Mouse (Mus musculus): ENCODE measurements at regions not wholly inside any gene's neighbourhood (a gene's known extent, or its start where the extent isn't known, plus 50 kb on each side); places are given as distances from the start of the nearest gene placed in this dataset.

- no peak for DNase-seq (ENCODE audit: low read depth)
- no peak for TF ChIP-seq POLR2A (IDR thresholded peaks at IDR 0.05; ENCODE audit: borderline replicate concordance, extremely low read depth, insufficient read depth, insufficient read length, poor library complexity, severe bottlenecking)
- peak; percentile 44; the same call in 1 of the 2 replicates for TF ChIP-seq CTCF (IDR thresholded peaks at IDR 0.05; ENCODE audit: borderline replicate concordance, extremely low read depth, insufficient read depth, insufficient read length)
Observed at GRCm38 (mm10) chr9:63849564-63850315, 91.9 kb upstream of the Smad3 start.

- peak; percentile 92 for DNase-seq (ENCODE audit: low read depth)
- TF ChIP-seq CTCF (IDR thresholded peaks at IDR 0.05; ENCODE audit: borderline replicate concordance, extremely low read depth, insufficient read depth, insufficient read length), result peak; percentile 94
- TF ChIP-seq POLR2A (IDR thresholded peaks at IDR 0.05; ENCODE audit: borderline replicate concordance, extremely low read depth, insufficient read depth, insufficient read length, poor library complexity, severe bottlenecking), result no peak
Observed at GRCm38 (mm10) chr9:63843883-63844485, 86.2 kb upstream of the Smad3 start.

GRCm38 (mm10) chr9:63843431-63843830 is 85.6 kb upstream of the Smad3 start:
- TF ChIP-seq CTCF (IDR thresholded peaks at IDR 0.05; ENCODE audit: borderline replicate concordance, extremely low read depth, insufficient read depth, insufficient read length), result no peak
- TF ChIP-seq POLR2A (IDR thresholded peaks at IDR 0.05; ENCODE audit: borderline replicate concordance, extremely low read depth, insufficient read depth, insufficient read length, poor library complexity, severe bottlenecking), result no peak
- no peak for DNase-seq (ENCODE audit: low read depth)

- no peak for TF ChIP-seq POLR2A (IDR thresholded peaks at IDR 0.05; ENCODE audit: borderline replicate concordance, extremely low read depth, insufficient read depth, insufficient read length, poor library complexity, severe bottlenecking)
- TF ChIP-seq CTCF (IDR thresholded peaks at IDR 0.05; ENCODE audit: borderline replicate concordance, extremely low read depth, insufficient read depth, insufficient read length), result no peak
- no peak for DNase-seq (ENCODE audit: low read depth)
Observed at GRCm38 (mm10) chr9:63841102-63841501, 83.3 kb upstream of the Smad3 start.

- no peak for TF ChIP-seq POLR2A (IDR thresholded peaks at IDR 0.05; ENCODE audit: borderline replicate concordance, extremely low read depth, insufficient read depth, insufficient read length, poor library complexity, severe bottlenecking)
- TF ChIP-seq CTCF (IDR thresholded peaks at IDR 0.05; ENCODE audit: borderline replicate concordance, extremely low read depth, insufficient read depth, insufficient read length), result no peak
- no peak for DNase-seq (ENCODE audit: low read depth)
Observed at GRCm38 (mm10) chr9:63838996-63839772, 81.4 kb upstream of the Smad3 start.

GRCm38 (mm10) chr9:63837552-63837951 is 79.8 kb upstream of the Smad3 start:
- TF ChIP-seq CTCF (IDR thresholded peaks at IDR 0.05; ENCODE audit: borderline replicate concordance, extremely low read depth, insufficient read depth, insufficient read length), result peak; percentile 32; the same call in 1 of the 2 replicates
- TF ChIP-seq POLR2A (IDR thresholded peaks at IDR 0.05; ENCODE audit: borderline replicate concordance, extremely low read depth, insufficient read depth, insufficient read length, poor library complexity, severe bottlenecking), result no peak
- peak; percentile 18 for DNase-seq (ENCODE audit: low read depth)

GRCm38 (mm10) chr9:63836565-63837284 is 78.9 kb upstream of the Smad3 start:
- TF ChIP-seq CTCF (IDR thresholded peaks at IDR 0.05; ENCODE audit: borderline replicate concordance, extremely low read depth, insufficient read depth, insufficient read length) (no peak), POLR2A (IDR thresholded peaks at IDR 0.05; ENCODE audit: borderline replicate concordance, extremely low read depth, insufficient read depth, insufficient read length, poor library complexity, severe bottlenecking) (no peak)
- no peak for DNase-seq (ENCODE audit: low read depth)

- TF ChIP-seq POLR2A (IDR thresholded peaks at IDR 0.05; ENCODE audit: borderline replicate concordance, extremely low read depth, insufficient read depth, insufficient read length, poor library complexity, severe bottlenecking) (no peak), CTCF (IDR thresholded peaks at IDR 0.05; ENCODE audit: borderline replicate concordance, extremely low read depth, insufficient read depth, insufficient read length) (no peak)
- DNase-seq (ENCODE audit: low read depth), result no peak
Observed at GRCm38 (mm10) chr9:63836036-63836435, 78.2 kb upstream of the Smad3 start.

GRCm38 (mm10) chr9:63834416-63834815 is 76.6 kb upstream of the Smad3 start:
- no peak for DNase-seq (ENCODE audit: low read depth)
- TF ChIP-seq POLR2A (IDR thresholded peaks at IDR 0.05; ENCODE audit: borderline replicate concordance, extremely low read depth, insufficient read depth, insufficient read length, poor library complexity, severe bottlenecking), result no peak
- TF ChIP-seq CTCF (IDR thresholded peaks at IDR 0.05; ENCODE audit: borderline replicate concordance, extremely low read depth, insufficient read depth, insufficient read length), result no peak

- no peak for DNase-seq (ENCODE audit: low read depth)
- TF ChIP-seq POLR2A (IDR thresholded peaks at IDR 0.05; ENCODE audit: borderline replicate concordance, extremely low read depth, insufficient read depth, insufficient read length, poor library complexity, severe bottlenecking), result no peak
- TF ChIP-seq CTCF (IDR thresholded peaks at IDR 0.05; ENCODE audit: borderline replicate concordance, extremely low read depth, insufficient read depth, insufficient read length), result no peak
Observed at GRCm38 (mm10) chr9:63818163-63818562, 60.4 kb upstream of the Smad3 start.

- no peak for DNase-seq (ENCODE audit: low read depth)
- peak; percentile 54 for TF ChIP-seq CTCF (IDR thresholded peaks at IDR 0.05; ENCODE audit: borderline replicate concordance, extremely low read depth, insufficient read depth, insufficient read length)
- no peak for TF ChIP-seq POLR2A (IDR thresholded peaks at IDR 0.05; ENCODE audit: borderline replicate concordance, extremely low read depth, insufficient read depth, insufficient read length, poor library complexity, severe bottlenecking)
Observed at GRCm38 (mm10) chr9:63816540-63816939, 58.7 kb upstream of the Smad3 start.
